Mouse (Mus musculus) embryonic fibroblast, embryonic 13.5 days (primary cell): ENCODE data around the gene Wdr81.
A peak's percentile ranks its signal among the peaks of the same experiment; 100 is the strongest.

Experiments used
- CTCF ChIP-seq: IDR thresholded peaks from 2 replicates; pipeline ENCODE4 v1.5.1; 2011; ENCODE audit warnings: mild to moderate bottlenecking, control low read depth, low read length, moderate library complexity, borderline replicate concordance; ENCODE audit not compliant: insufficient read depth
- POLR2A ChIP-seq: IDR thresholded peaks from 2 replicates; pipeline ENCODE4 v1.6.1; 2011; ENCODE audit warnings: low read depth, mild to moderate bottlenecking, control low read depth, low read length, moderate library complexity

DNA sequence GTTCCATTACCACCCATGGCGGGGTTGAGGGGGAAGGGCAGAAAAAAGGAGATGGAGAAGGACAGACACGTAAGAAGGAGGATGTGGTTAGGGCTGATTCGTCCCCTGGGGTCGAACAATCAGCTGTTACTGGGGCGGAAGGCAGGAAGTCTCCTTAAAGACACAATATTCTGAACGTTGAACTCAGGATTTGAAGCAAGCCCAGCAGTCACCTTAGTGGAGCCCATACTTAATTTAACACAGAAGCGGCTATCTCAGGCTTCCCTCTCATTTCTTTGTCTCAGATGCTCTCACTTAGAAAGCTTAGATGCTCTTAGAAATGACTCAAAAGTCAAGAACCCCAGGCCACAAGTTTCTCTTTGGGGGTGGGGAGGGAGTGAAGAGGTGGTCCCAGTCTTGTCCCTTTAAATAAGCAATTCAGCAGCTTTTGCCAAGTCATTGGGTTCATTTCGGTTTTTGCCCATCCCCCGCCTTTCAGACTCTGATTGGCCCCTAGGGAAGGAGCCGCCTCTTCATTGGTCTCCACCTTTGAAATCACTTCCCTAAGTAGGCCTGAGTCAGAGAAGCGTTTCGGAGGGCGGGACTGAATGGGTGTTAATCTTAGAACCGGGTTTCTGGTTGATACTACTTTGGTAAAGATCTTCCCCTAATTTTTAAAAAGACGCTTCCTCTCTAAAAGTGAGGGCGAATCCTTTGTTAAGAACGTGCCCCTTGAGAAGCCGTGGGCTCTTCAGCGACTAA lies 5.8 kb upstream of the Wdr81 start:
- TF ChIP-seq CTCF (no peak), POLR2A (peak; percentile 65)
